Mouse (Mus musculus): ENCODE results near the gene Grasp. TPM values are rescaled to one million over a fixed set of nuclear protein-coding genes. Genes with fewer than 3 reads are reported as not detected.

The Grasp gene
- polyA plus RNA-seq, 1 experiment from 2014 or later = 15.1 TPM

Small RNAs within 50 kb of the gene (microRNA-seq; reads per million reads assigned to microRNA genes)
- gene Mir6962 (ENCODE audit: borderline number of aligned reads) = 0.86 reads per million

Other genes starting within 250 kb of the Grasp start
- not detected in 2 replicates for gene Gm47841, start 176.8 kb upstream of the Grasp start, polyA plus RNA-seq (2015; fragmentation: Nextera tagmentation; extraction: Ambion mirVana)
- gene Fignl2, start 145.6 kb upstream of the Grasp start, polyA plus RNA-seq (2015; fragmentation: Nextera tagmentation; extraction: Ambion mirVana) = 0.19 and 0.21 TPM in 2 replicates
- not detected in 2 replicates for gene Ankrd33, start 108.4 kb upstream of the Grasp start, polyA plus RNA-seq (2015; fragmentation: Nextera tagmentation; extraction: Ambion mirVana)
- 17.5 and 19.6 TPM in 2 replicates for gene Acvrl1, start 95.7 kb upstream of the Grasp start, polyA plus RNA-seq (2015; fragmentation: Nextera tagmentation; extraction: Ambion mirVana)
- 10.5 and 11.4 TPM in 2 replicates for gene Acvr1b, start 50.1 kb upstream of the Grasp start, polyA plus RNA-seq (2015; fragmentation: Nextera tagmentation; extraction: Ambion mirVana)
- 16.0 and 16.4 TPM in 2 replicates for gene Nr4a1, start 30.1 kb downstream of the Grasp start, polyA plus RNA-seq (2015; fragmentation: Nextera tagmentation; extraction: Ambion mirVana)
- gene Atg101, start 60.1 kb downstream of the Grasp start, polyA plus RNA-seq (2015; fragmentation: Nextera tagmentation; extraction: Ambion mirVana) = 69.9 and 71.9 TPM in 2 replicates
- gene 6030408B16Rik, start 69.0 kb downstream of the Grasp start, polyA plus RNA-seq (2015; fragmentation: Nextera tagmentation; extraction: Ambion mirVana) = 1.3 and 1.5 TPM in 2 replicates
- gene Krt80, start 146.0 kb downstream of the Grasp start, polyA plus RNA-seq (2015; fragmentation: Nextera tagmentation; extraction: Ambion mirVana) = 26.9 and 33.5 TPM in 2 replicates
- gene Krt7, start 186.9 kb downstream of the Grasp start, polyA plus RNA-seq (2015; fragmentation: Nextera tagmentation; extraction: Ambion mirVana) = 86.5 and 93.4 TPM in 2 replicates
- gene Krt87, start 214.6 kb downstream of the Grasp start, polyA plus RNA-seq (2015; fragmentation: Nextera tagmentation; extraction: Ambion mirVana) = 5.5 and 11.0 TPM in 2 replicates
- gene Krt88, start 223.6 kb downstream of the Grasp start, polyA plus RNA-seq (2015; fragmentation: Nextera tagmentation; extraction: Ambion mirVana) = not detected in 2 replicates
- gene Krt81, start 239.6 kb downstream of the Grasp start, polyA plus RNA-seq (2015; fragmentation: Nextera tagmentation; extraction: Ambion mirVana) = 4.2 and 10.2 TPM in 2 replicates
- gene Krt86, start 249.3 kb downstream of the Grasp start, polyA plus RNA-seq (2015; fragmentation: Nextera tagmentation; extraction: Ambion mirVana) = 2.1 and 5.3 TPM in 2 replicates